Mouse (Mus musculus) E14TG2a.4 (cell line): Measurements from ENCODE around the gene Rab3gap2.

Experiments
- CTCF ChIP-seq: conservative IDR thresholded peaks from 2 replicates; pipeline ENCODE4 v1.5.1; 2014; ENCODE audit warnings: low read length
- POU5F1 ChIP-seq: IDR thresholded peaks from 2 replicates; pipeline ENCODE4 v1.6.1; 2014; ENCODE audit warnings: low read length, borderline replicate concordance

GRCm38 (mm10) chr1:185308908-185309307, 105.0 kb downstream of the Rab3gap2 start:
- TF ChIP-seq CTCF (no peak), POU5F1 (no peak)
